Mouse (Mus musculus) cerebellum, postnatal 25 days (tissue): ENCODE measurements around the gene Rbm6.
A peak's percentile ranks its signal among the peaks of the same experiment; 100 is the strongest.

Source experiments
- DNase-seq, 2 experiments: peaks; one replicate each; pipeline ENCODE4 v3.0.0; 2021; ENCODE audit warnings: mixed read lengths in 2 of 2

The Rbm6 gene

DNA sequence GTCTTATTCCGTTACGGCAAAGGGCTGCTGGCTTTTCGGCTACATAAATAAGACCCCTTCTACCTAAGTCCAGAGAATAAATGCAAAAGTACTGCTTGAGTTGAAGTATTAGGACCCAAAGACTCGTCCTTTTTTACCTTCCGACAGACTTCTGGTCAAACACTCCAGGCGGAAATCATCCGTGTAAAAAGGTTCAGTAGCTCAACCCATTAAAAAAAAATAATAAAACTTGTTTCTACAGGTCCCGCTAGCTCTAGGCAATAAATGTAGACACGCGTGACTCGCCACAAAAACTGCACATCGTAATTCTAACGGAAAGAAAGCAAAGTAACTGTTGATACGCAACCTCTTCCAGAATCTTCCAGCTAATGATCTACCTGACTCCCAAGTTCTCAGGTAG lies at the start of gene Rbm6:
Gene Rbm6 (minus strand): TSS at position 101 of the 400 bp plus-strand sequence.
- DNase-seq, result no peak

DNA sequence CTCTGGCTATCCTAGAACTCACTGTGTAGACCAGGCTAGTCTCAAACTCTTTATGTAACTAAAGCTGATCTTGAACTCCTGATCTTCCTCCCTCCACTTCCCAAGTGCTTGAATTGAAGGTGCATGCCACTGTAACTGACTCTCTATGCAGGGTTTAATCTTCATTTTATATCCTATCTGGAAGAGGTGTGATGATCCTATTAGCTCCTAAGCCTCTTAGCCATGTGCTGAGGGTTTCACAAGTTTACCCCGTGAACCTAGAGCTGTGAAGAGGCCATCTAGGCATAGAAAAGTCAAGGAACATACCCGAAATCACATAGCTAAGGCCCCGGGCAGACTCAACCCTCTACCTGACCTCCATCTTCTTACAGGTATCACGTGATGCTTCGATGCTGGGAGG lies 46.4 kb upstream of the Rbm6 start:
- no peak for DNase-seq

DNA sequence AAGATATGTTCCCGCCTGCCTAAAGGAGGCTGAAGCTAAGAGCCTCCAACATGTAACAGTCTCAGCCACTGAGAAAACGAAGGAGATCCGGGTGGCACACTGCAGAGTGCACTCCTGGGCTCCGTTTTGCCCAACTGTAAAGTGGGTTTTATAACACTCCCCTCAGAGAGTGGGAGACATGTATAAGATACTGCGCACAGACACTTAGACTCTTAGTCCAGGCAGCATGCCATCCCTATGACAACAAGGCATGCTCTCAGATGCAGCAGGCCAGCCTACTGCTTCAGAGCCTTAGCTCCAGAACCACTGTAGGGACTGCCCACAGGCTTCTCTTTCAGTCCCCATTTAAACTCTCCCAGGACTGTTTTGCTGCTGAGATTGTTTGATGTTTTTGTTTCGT lies 45.8 kb upstream of the Rbm6 start:
- no peak for DNase-seq

GRCm38 (mm10) chr9:107917895-107918608 lies 45.0 kb upstream of the Rbm6 start:
- DNase-seq, result no peak

GRCm38 (mm10) chr9:107914764-107915420 lies 41.9 kb upstream of the Rbm6 start:
- DNase-seq, result no peak

DNA sequence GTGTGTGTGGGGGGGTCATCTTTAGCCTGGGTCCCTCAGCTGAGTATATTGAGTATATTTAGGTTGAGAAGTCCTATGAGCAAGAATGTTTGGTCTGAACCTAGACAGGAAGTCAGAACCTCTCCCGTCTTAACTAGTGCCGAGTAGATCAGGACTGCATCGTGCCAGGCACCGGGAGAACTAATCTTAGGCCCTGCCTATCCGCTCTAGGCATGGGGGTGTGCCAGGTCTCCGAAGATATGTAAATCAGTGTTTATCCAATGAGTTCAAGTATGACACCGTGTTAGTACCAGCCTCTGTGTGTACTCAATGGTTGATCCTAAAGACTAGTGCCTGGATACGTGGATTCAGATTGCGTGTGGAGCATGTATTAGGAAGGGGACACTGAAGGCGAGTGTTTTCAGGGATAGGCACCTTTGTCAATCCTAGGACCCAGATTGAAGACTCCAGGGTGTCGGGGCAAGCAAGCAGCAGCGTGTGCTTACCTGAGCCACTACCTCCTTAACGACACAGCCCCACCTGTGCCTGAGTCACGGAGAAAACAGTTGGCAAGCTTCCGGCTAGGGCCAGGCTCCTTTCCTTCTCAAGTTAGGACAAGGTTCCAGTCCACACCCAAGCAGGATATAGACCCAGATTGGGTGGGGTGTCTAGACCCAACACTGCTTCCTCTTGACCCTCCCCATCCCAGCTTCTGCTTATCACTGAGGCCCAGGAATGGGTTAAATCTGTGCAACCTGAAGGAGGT lies 37.2 kb upstream of the Rbm6 start:
- no peak for DNase-seq

- no peak for DNase-seq
Observed at GRCm38 (mm10) chr9:107908410-107909158, 35.5 kb upstream of the Rbm6 start.

DNA sequence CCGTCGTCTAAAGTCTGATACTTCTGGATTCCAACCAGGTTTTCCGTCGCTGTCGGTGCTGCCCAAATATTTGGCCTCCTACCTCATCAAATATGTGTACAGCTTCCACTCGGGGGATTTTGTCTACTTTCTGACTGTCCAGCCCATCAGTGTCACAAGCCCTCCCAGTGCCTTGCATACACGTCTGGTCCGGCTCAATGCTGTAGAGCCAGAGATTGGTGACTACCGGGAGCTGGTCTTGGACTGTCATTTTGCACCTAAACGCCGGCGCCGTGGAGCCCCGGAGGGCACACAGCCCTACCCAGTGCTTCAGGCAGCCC lies 34.7 kb upstream of the Rbm6 start:
- DNase-seq, result no peak

- no peak for DNase-seq
Observed at GRCm38 (mm10) chr9:107906967-107907800, 34.1 kb upstream of the Rbm6 start.

- no peak for DNase-seq
Observed at GRCm38 (mm10) chr9:107906252-107906966, 33.4 kb upstream of the Rbm6 start, which contains the start of gene Mst1r. Gene Mst1r, plus strand, starts transcription at chr9:107906873.

DNA sequence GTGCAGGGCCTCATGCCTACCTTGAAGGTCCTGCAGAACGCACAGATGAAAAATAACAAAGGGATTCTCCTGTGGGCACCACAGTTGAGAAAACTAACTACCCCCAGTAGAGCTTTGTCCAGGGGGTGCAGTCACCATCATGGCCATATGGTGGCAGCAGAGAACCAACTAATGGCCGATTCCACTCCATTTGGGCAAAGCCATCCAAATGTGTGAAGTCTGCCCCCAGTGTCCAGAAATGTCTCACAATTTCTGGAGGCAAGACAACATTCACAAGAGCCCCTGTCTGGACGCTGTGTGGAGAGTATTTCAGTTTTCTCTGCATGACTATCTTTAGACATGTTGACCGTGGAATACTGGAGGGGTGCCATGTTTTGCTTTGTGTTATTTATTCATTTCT lies 31.7 kb upstream of the Rbm6 start:
- DNase-seq, result peak; percentile 91 to 94

DNA sequence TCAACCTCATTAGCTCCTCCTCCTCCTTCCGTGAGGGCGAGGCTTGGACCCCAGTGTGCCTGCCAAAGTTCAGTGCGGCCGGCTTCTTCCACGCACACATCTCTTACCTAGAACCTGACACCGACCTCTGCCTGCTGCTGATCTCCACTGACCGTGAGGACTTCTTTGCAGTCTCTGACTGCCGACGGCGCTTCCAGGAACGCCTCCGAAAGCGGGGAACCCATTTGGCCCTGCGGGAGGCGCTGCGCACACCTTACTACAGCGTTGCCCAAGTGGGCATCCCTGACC lies 28.5 kb upstream of the Rbm6 start:
- DNase-seq, result no peak

DNA sequence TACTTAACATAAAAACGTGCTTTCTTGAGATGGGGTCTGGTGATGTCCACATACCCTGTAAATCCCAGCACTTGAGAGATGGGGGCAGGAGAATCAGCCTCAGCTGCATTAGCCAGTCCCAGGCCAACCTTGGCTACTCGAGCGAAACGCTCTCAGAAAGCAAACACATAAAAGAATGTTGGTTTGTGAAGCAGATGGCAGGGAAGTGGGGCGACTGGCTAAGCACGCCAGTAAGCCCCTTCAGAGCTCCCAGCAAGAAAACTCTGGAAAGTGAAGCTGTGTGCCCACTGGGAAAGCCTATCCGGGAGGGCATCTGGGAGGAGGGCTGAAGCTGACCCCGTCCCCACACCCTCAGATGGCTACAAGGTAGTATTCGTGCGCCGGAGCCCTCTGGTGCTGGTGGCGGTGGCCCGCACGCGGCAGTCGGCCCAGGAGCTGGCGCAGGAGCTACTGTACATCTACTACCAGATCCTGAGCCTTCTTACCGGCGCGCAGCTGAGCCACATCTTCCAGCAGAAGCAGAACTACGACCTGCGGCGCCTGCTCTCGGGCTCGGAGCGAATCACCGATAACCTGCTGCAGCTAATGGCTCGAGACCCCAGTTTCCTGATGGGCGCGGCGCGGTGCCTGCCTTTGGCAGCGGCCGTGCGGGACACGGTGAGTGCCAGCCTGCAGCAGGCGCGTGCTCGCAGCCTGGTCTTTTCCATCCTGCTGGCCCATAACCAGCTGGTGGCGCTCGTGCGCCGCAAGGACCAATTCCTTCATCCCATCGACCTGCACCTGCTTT lies 28.0 kb upstream of the Rbm6 start:
- DNase-seq, result peak; percentile 96

GRCm38 (mm10) chr9:107899855-107900254 lies 26.8 kb upstream of the Rbm6 start:
- DNase-seq, result no peak

- peak; percentile 54 to 74 for DNase-seq
Observed at GRCm38 (mm10) chr9:107898563-107898962, 25.5 kb upstream of the Rbm6 start.

- no peak for DNase-seq
Observed at GRCm38 (mm10) chr9:107891023-107891422, 18.0 kb upstream of the Rbm6 start.

- no peak for DNase-seq
Observed at GRCm38 (mm10) chr9:107890260-107890659, 17.2 kb upstream of the Rbm6 start.

DNA sequence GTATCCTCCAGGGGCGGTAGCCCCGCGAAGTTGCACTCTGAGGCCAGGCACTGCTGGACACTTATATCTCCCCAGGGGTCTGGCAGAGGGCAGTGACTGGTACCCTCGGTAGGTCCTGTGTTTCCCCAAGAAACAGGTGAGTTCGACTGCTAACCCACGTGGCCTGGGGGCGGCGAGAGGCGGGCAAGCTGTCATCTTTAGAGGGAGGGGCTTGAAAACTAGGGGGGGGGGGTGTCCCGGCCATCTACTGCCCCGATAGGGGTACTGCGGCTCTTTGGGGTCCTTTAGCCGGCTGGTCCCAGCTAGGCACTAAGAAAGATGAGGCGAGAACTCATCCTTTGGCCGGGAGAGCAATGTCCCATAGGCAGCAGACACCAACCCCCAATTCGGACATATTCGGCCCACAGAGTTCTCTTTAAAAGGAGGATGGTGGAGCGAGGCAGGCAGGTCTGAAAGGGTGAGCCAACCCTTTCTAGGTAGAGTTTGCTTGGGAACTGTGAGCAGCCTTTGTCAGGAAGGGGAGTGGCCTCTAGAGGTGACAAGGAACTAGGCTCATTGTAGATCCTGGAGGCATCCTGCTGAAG lies 15.3 kb upstream of the Rbm6 start:
- peak; percentile 38 to 48 for DNase-seq

DNA sequence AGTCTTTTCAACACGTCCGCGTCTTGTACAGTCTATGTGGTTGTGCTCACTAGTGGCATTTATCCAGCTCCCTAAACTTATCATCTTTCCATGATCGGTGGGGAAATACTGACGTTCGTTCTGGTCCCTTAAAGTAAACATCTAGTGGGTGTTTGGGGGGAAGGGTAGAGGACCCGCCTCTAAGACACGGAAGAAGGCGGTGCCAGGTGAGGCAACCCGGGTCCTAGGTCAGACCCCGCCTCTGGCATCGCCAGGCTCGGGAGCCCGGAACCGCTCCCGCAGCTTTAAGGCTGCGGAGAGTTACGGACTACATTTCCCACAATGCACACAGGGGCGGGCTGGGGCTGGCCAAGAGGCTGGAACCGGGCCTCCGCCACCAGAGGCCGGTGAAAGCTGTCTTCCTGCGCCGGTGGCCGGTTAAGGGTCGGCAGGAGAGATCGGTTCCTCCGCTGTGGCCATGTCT lies 14.8 kb upstream of the Rbm6 start, which contains the start of gene Mon1a:
Gene Mon1a (plus strand): TSS at position 348 of the 463 bp plus-strand sequence.
- DNase-seq, result peak; percentile 89 to 93

DNA sequence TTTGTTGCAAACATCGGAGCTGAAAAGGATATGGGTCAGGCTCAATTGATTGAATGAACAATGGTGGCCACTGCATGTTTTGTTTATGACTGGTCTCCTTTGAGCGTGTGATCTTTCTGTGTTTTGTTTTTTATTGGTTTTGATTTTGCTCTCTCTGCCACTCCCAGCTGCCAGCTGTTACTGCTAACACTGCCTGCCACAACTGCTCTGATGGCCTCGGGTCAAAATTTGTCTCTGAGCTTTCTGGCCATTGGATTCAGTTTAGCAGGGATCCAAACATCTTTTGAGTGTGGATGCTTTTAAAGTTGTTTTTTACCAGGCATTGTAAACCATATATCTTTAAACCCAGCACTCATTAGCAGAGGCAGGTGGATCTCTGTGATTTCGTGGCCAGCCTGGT lies 7.4 kb upstream of the Rbm6 start:
- no peak for DNase-seq
